Mouse (Mus musculus) MEL (cell line): Measurements from ENCODE around the gene Tbc1d2b. TPM values are rescaled to one million over a fixed set of nuclear protein-coding genes. Genes with fewer than 3 reads are reported as not detected.

Experiments
- DNase-seq: peaks from one replicate; pipeline ENCODE4 v3.0.0; 2011; ENCODE audit warnings: low read depth, low spot score
- H3K27ac ChIP-seq: 2 replicates; pipeline ENCODE4 v1.5.1; 2012; ENCODE audit warnings: low read depth, mild to moderate bottlenecking, control low read depth, low read length, moderate library complexity; ENCODE audit not compliant: control insufficient read depth
- H3K27me3 ChIP-seq, 2 experiments: fragments of 150-350 bp in 1 of 2; sonication (generic) in 1 of 2; 2 replicates each; pipeline ENCODE4 v1.6.1; 2012; ENCODE audit warnings: low read length in 2 of 2, mild to moderate bottlenecking in 2 of 2, improper control_type of control experiment in 1 of 2, moderate library complexity in 1 of 2; ENCODE audit not compliant: insufficient read depth in 2 of 2, control insufficient read depth in 1 of 2
- H3K36me3 ChIP-seq, 2 experiments: 2 replicates each; pipeline ENCODE4 v1.6.1; 2012 to 2014; ENCODE audit warnings: low read length in 2 of 2, improper control_type of control experiment in 1 of 2, inconsistent platforms in 1 of 2, mild to moderate bottlenecking in 1 of 2; ENCODE audit not compliant: insufficient read depth in 2 of 2, control insufficient read depth in 1 of 2
- H3K4me1 ChIP-seq, 2 experiments: fragments of 150-350 bp in 1 of 2; sonication (generic) in 1 of 2; 2 replicates each; pipeline ENCODE4 v1.6.1; 2012; ENCODE audit warnings: low read length in 2 of 2, improper control_type of control experiment in 1 of 2, mild to moderate bottlenecking in 1 of 2; ENCODE audit not compliant: insufficient read depth in 2 of 2, control insufficient read depth in 1 of 2
- H3K4me3 ChIP-seq, 2 experiments: fragments of 150-350 bp in 1 of 2; sonication (generic) in 1 of 2; 2 replicates each; pipeline ENCODE4 v1.5.1; 2012; ENCODE audit warnings: low read depth in 2 of 2, low read length in 2 of 2, mild to moderate bottlenecking in 2 of 2, moderate library complexity in 2 of 2, control low read depth in 1 of 2, improper control_type of control experiment in 1 of 2; ENCODE audit not compliant: control insufficient read depth in 1 of 2, insufficient read depth in 1 of 2
- H3K79me2 ChIP-seq: 2 replicates; pipeline ENCODE4 v1.6.1; 2012; ENCODE audit warnings: mild to moderate bottlenecking, low read length, moderate library complexity; ENCODE audit not compliant: control insufficient read depth, poor library complexity, insufficient read depth
- H3K9ac ChIP-seq: 2 replicates; pipeline ENCODE4 v1.6.1; 2012; ENCODE audit warnings: low read depth, mild to moderate bottlenecking, control low read depth, low read length, moderate library complexity; ENCODE audit not compliant: control insufficient read depth, poor library complexity, severe bottlenecking
- H3K9me3 ChIP-seq: fragments of 150-350 bp; sonication (generic); replicated peaks from 2 replicates; pipeline ENCODE4 v1.6.1; 2012; ENCODE audit warnings: mild to moderate bottlenecking, low read length, improper control_type of control experiment, moderate library complexity; ENCODE audit not compliant: insufficient read depth
- BHLHE40 ChIP-seq: IDR thresholded peaks from 2 replicates; pipeline ENCODE4 v1.6.1; 2012; ENCODE audit warnings: low read depth, mild to moderate bottlenecking, inconsistent platforms, low read length, improper control_type of control experiment, borderline replicate concordance
- CHD1 ChIP-seq: IDR thresholded peaks from 2 replicates; pipeline ENCODE4 v1.6.1; 2012; ENCODE audit warnings: low read depth, mild to moderate bottlenecking, inconsistent platforms, low read length, improper control_type of control experiment
- ELF1 ChIP-seq: IDR thresholded peaks from 2 replicates; pipeline ENCODE4 v1.6.1; 2014; ENCODE audit warnings: low read depth, mild to moderate bottlenecking, inconsistent platforms, low read length, improper control_type of control experiment, moderate library complexity
- ETS1 ChIP-seq: IDR thresholded peaks from 2 replicates; pipeline ENCODE4 v1.6.1; 2012; ENCODE audit warnings: low read depth, mild to moderate bottlenecking, inconsistent platforms, low read length, improper control_type of control experiment, moderate library complexity
- GATA1 ChIP-seq: IDR thresholded peaks from 2 replicates; pipeline ENCODE4 v1.6.1; 2011; ENCODE audit warnings: low read depth, low read length, improper control_type of control experiment
- HCFC1 ChIP-seq: IDR thresholded peaks from 2 replicates; pipeline ENCODE4 v1.6.1; 2012; ENCODE audit warnings: low read depth, mild to moderate bottlenecking, inconsistent platforms, low read length, improper control_type of control experiment, moderate library complexity
- JUND ChIP-seq: IDR thresholded peaks from 2 replicates; pipeline ENCODE4 v1.6.1; 2011; ENCODE audit warnings: low read depth, mild to moderate bottlenecking, improper control_type of control experiment, low read length
- KAT2A ChIP-seq: conservative IDR thresholded peaks from 2 replicates; pipeline ENCODE4 v1.6.1; 2012; ENCODE audit warnings: low read depth, low read length, improper control_type of control experiment, inconsistent platforms
- MAFK ChIP-seq: IDR thresholded peaks from 2 replicates; pipeline ENCODE4 v1.6.1; 2011; ENCODE audit warnings: low read depth, mild to moderate bottlenecking, low read length, improper control_type of control experiment, borderline replicate concordance
- MAX ChIP-seq: IDR thresholded peaks from 2 replicates; pipeline ENCODE4 v1.6.1; 2011; ENCODE audit warnings: low read length, improper control_type of control experiment
- MXI1 ChIP-seq: IDR thresholded peaks from 2 replicates; pipeline ENCODE4 v1.6.1; 2011; ENCODE audit warnings: mild to moderate bottlenecking, low read depth, low read length, improper control_type of control experiment
- MYC ChIP-seq: IDR thresholded peaks from 2 replicates; pipeline ENCODE4 v1.6.1; 2011; ENCODE audit warnings: low read depth, mild to moderate bottlenecking, low read length, improper control_type of control experiment, moderate library complexity
- POLR2AphosphoS5 ChIP-seq: IDR thresholded peaks from 2 replicates; pipeline ENCODE4 v1.6.1; 2012; ENCODE audit warnings: low read depth, borderline replicate concordance, mild to moderate bottlenecking, inconsistent platforms, low read length, moderate library complexity, mixed read lengths
- RAD21 ChIP-seq: IDR thresholded peaks from 2 replicates; pipeline ENCODE4 v1.6.1; 2011; ENCODE audit warnings: mild to moderate bottlenecking, low read depth, low read length, improper control_type of control experiment
- RCOR1 ChIP-seq: IDR thresholded peaks from 2 replicates; pipeline ENCODE4 v1.6.1; 2012; ENCODE audit warnings: low read depth, mild to moderate bottlenecking, inconsistent platforms, low read length, improper control_type of control experiment
- SIN3A ChIP-seq: IDR thresholded peaks from 2 replicates; pipeline ENCODE4 v1.6.1; 2012; ENCODE audit warnings: low read length, improper control_type of control experiment, inconsistent platforms
- TBP ChIP-seq: IDR thresholded peaks from 2 replicates; pipeline ENCODE4 v1.8.0; 2011; ENCODE audit warnings: low read depth, low read length, improper control_type of control experiment
- TCF12 ChIP-seq: IDR thresholded peaks from 2 replicates; pipeline ENCODE4 v1.6.1; 2014; ENCODE audit warnings: low read depth, mild to moderate bottlenecking, inconsistent platforms, low read length, improper control_type of control experiment, moderate library complexity
- UBTF ChIP-seq: IDR thresholded peaks from 2 replicates; pipeline ENCODE4 v1.6.1; 2012; ENCODE audit warnings: low read depth, mild to moderate bottlenecking, inconsistent platforms, low read length, improper control_type of control experiment, moderate library complexity, borderline replicate concordance; ENCODE audit not compliant: insufficient read depth
- ZC3H11A ChIP-seq: IDR thresholded peaks from 2 replicates; pipeline ENCODE4 v1.6.1; 2012; ENCODE audit warnings: low read depth, mild to moderate bottlenecking, inconsistent platforms, low read length, improper control_type of control experiment
- ZMIZ1 ChIP-seq: IDR thresholded peaks from 2 replicates; pipeline ENCODE4 v1.6.1; 2012; ENCODE audit warnings: low read depth, mild to moderate bottlenecking, inconsistent platforms, low read length, improper control_type of control experiment, moderate library complexity
- ZNF384 ChIP-seq: IDR thresholded peaks from 2 replicates; pipeline ENCODE4 v1.6.1; 2012; ENCODE audit warnings: low read depth, mild to moderate bottlenecking, inconsistent platforms, low read length, improper control_type of control experiment
- polyA plus RNA-seq, 2 experiments: library from polyadenylated mRNA; stranded (reverse) in 1 of 2; unstranded in 1 of 2; fragments of >175 nt in 1 of 2; fragments of >200 nt in 1 of 2; gene quantifications; 2 replicates each; pipeline versions ENCODE4 v1.2.1 to v1.2.4; 2012; ENCODE audit warnings: low replicate concordance in 2 of 2, low read depth in 1 of 2; ENCODE audit not compliant: insufficient read length in 2 of 2, insufficient read depth in 1 of 2, missing spikeins in 1 of 2
- total RNA-seq: library from RNA; depleted of rRNA; stranded (reverse); fragments of 300-350 nt; gene quantifications from 2 replicates; pipeline ENCODE4 v1.2.3, GENCODE M21; 2012

Tbc1d2b gene
- total and polyA plus RNA-seq, 3 experiments: 7.1 to 12.6 TPM; not detected in 1

- Histone ChIP-seq H3K79me2 (no peaks in the 10 kb centered on the region), H3K27ac (no peak overlapping the region), H3K9me3 (no peaks in the 10 kb centered on the region), H3K9ac (no peak overlapping the region), H3K4me1 (no peaks in the 10 kb centered on the region; a peak in 2 of 4 replicates), H3K27me3 (no peaks in the 10 kb centered on the region), H3K4me3 (no peak overlapping the region), H3K36me3 (no peaks in the 10 kb centered on the region)
- TF ChIP-seq ZNF384 (no peak), RCOR1 (no peak), ZMIZ1 (no peak), POLR2AphosphoS5 (no peak), HCFC1 (no peak), UBTF (no peak), BHLHE40 (no peak), ETS1 (no peak), MAFK (no peak), TBP (no peak), MYC (no peak), SIN3A (no peak), RAD21 (no peak), KAT2A (no peak), MXI1 (no peak), JUND (no peak), TCF12 (no peak), ZC3H11A (no peak), ELF1 (no peak), MAX (no peak)
- no peak for DNase-seq
These were observed 7.3 kb upstream of the Tbc1d2b start for GRCm38 (mm10) chr9:90277884-90278283.

GRCm38 (mm10) chr9:90276779-90277178 is 6.2 kb upstream of the Tbc1d2b start:
- no peak overlapping the region for H3K9ac ChIP-seq
- no peak overlapping the region for H3K27ac ChIP-seq
- no peaks in the 10 kb centered on the region for H3K36me3 ChIP-seq
- no peaks in the 10 kb centered on the region for H3K79me2 ChIP-seq
- no peaks in the 10 kb centered on the region for H3K27me3 ChIP-seq
- DNase-seq: no peak
- no peak overlapping the region for H3K4me3 ChIP-seq
- H3K4me1 ChIP-seq: no peaks in the 10 kb centered on the region; a peak in 2 of 4 replicates
- H3K9me3 ChIP-seq: no peaks in the 10 kb centered on the region
- TF ChIP-seq POLR2AphosphoS5 (no peak), GATA1 (no peak), MYC (no peak), ZNF384 (no peak), CHD1 (no peak), TCF12 (no peak), HCFC1 (no peak), KAT2A (no peak)
